Mouse (Mus musculus) midbrain, embryonic 12.5 days (tissue): ENCODE measurements at regions not wholly inside any gene's neighbourhood (a gene's known extent, or its start where the extent isn't known, plus 50 kb on each side); places are given as distances from the start of the nearest gene placed in this dataset.

Experiments used
- ATAC-seq: fragments of 200-750 bp; cut with Nextera tagmentation; 2 replicates; pipeline ENCODE4 v1.8.0; 2017; ENCODE audit warnings: low read depth, moderate TSS enrichment, moderate library complexity; ENCODE audit not compliant: low FRiP score
- H3K27ac ChIP-seq: fragments of 300-500 bp; sonication (generic); replicated peaks from 2 replicates; pipeline ENCODE4 v1.5.1; 2016; ENCODE audit warnings: mild to moderate bottlenecking
- H3K27me3 ChIP-seq: fragments of 300-500 bp; sonication (generic); 2 replicates; pipeline ENCODE4 v1.6.1; 2016; ENCODE audit warnings: mild to moderate bottlenecking
- H3K36me3 ChIP-seq: fragments of 300-500 bp; sonication (generic); 2 replicates; pipeline ENCODE4 v1.6.1; 2016
- H3K4me1 ChIP-seq: fragments of 300-500 bp; sonication (generic); 2 replicates; pipeline ENCODE4 v1.6.1; 2016
- H3K4me2 ChIP-seq: fragments of 300-500 bp; sonication (generic); replicated peaks from 2 replicates; pipeline ENCODE4 v1.6.1; 2016; ENCODE audit warnings: mild to moderate bottlenecking, moderate library complexity
- H3K4me3 ChIP-seq: fragments of 300-500 bp; sonication (generic); 2 replicates; pipeline ENCODE4 v1.5.1; 2016; ENCODE audit warnings: mild to moderate bottlenecking
- H3K9ac ChIP-seq: fragments of 300-500 bp; sonication (generic); replicated peaks from 2 replicates; pipeline ENCODE4 v1.6.1; 2016; ENCODE audit warnings: mild to moderate bottlenecking, moderate library complexity
- H3K9me3 ChIP-seq: fragments of 300-500 bp; sonication (generic); 2 replicates; pipeline ENCODE4 v1.6.1; 2016; ENCODE audit warnings: mild to moderate bottlenecking
- WGBS: fragments of 180-500 bp; shearing (Covaris S2); methylation state at CpG from one replicate; pipeline ENCODE4 v1.1.7; 2016; 5-methylcytosine and 5-hydroxymethylcytosine counted together

- peak overlapping the region; percentile 4; the same call in 1 of the 2 replicates for H3K27ac ChIP-seq
- no peak for ATAC-seq
Observed at GRCm38 (mm10) chr3:38360421-38360921, 124.2 kb downstream of the Ankrd50 start.

DNA sequence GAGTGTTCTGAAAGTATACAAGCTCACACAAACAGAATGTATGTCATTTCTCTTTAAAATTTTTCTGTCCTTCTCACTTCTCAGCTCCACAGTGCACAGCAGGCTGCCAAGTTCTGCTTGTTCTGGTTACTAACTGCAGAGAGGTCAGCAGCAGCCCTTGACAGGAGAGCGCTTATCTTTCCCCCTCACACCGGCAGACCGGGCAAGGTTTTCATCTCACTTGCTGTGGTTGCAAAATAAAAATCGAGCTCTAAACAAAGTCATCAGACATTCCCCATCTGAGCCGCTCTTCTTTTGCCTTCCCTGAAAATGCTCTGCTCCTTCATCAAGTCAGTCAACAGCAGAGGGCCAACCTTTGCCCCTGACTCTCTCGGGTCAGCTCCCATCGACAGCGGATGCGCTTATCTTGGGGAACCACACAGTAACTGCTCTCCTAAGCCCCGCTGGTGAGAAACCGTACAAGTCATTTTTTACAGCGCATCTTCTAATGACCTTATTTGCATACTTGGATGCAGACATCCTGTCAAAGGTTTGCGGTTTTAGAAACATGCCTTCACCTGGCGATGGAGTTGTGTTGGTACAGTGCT is 126.6 kb downstream of the Ankrd50 start:
- H3K9ac ChIP-seq, result no peak overlapping the region
- H3K4me2 ChIP-seq, result no peak overlapping the region
- no peaks in the 10 kb centered on the region for H3K27me3 ChIP-seq
- no peak overlapping the region for H3K4me3 ChIP-seq
- no peaks in the 10 kb centered on the region for H3K36me3 ChIP-seq
- H3K27ac ChIP-seq, result no peak overlapping the region
- 49% methylated on average over 14 of the region's 14 CpGs for WGBS
- ATAC-seq, result no peak
- H3K9me3 ChIP-seq, result no peaks in the 10 kb centered on the region
- peaks cover 10% of the 10 kb centered on the region; the same call in 1 of the 2 replicates for H3K4me1 ChIP-seq

More at GRCm38 (mm10) chr3:38360421-38360921, 124.2 kb downstream of the Ankrd50 start:
- Histone ChIP-seq H3K27me3 (no peaks in the 10 kb centered on the region), H3K4me2 (no peak overlapping the region), H3K9ac (no peak overlapping the region), H3K4me3 (no peak overlapping the region), H3K9me3 (no peaks in the 10 kb centered on the region), H3K36me3 (no peaks in the 10 kb centered on the region), H3K4me1 (peaks cover 10% of the 10 kb centered on the region; the same call in 1 of the 2 replicates)
- WGBS, result 25% methylated on average over 3 of the region's 3 CpGs

- Histone ChIP-seq H3K4me1 (no peaks in the 10 kb centered on the region), H3K9me3 (no peaks in the 10 kb centered on the region), H3K9ac (no peak overlapping the region), H3K27ac (no peak overlapping the region), H3K27me3 (no peaks in the 10 kb centered on the region), H3K4me3 (no peak overlapping the region), H3K4me2 (no peak overlapping the region), H3K36me3 (no peaks in the 10 kb centered on the region)
- WGBS, result 22% methylated on average over 2 of the region's 2 CpGs
- no peak for ATAC-seq
Observed at GRCm38 (mm10) chr3:38344283-38344682, 140.4 kb downstream of the Ankrd50 start.

- H3K27ac ChIP-seq, result no peak overlapping the region
- H3K9me3 ChIP-seq, result no peaks in the 10 kb centered on the region
- no peaks in the 10 kb centered on the region for H3K36me3 ChIP-seq
- no peaks in the 10 kb centered on the region for H3K4me1 ChIP-seq
- no peak overlapping the region for H3K4me3 ChIP-seq
- no peak overlapping the region for H3K9ac ChIP-seq
- ATAC-seq, result no peak
- no peaks in the 10 kb centered on the region for H3K27me3 ChIP-seq
- H3K4me2 ChIP-seq, result no peak overlapping the region
- 86% methylated on average over 1 of the region's 1 CpGs for WGBS
Observed at GRCm38 (mm10) chr3:38341666-38342065, 143.0 kb downstream of the Ankrd50 start.

GRCm38 (mm10) chr3:38333321-38333910 is 151.2 kb downstream of the Ankrd50 start:
- no peak for ATAC-seq
- H3K4me3 ChIP-seq, result no peak overlapping the region
- no peaks in the 10 kb centered on the region for H3K4me1 ChIP-seq
- no peaks in the 10 kb centered on the region for H3K9me3 ChIP-seq
- no peak overlapping the region for H3K4me2 ChIP-seq
- H3K9ac ChIP-seq, result no peak overlapping the region
- WGBS, result 76% methylated on average over 3 of the region's 3 CpGs
- no peaks in the 10 kb centered on the region for H3K27me3 ChIP-seq
- no peak overlapping the region for H3K27ac ChIP-seq
- H3K36me3 ChIP-seq, result no peaks in the 10 kb centered on the region

- H3K4me2 ChIP-seq, result no peak overlapping the region
- H3K27me3 ChIP-seq, result no peaks in the 10 kb centered on the region
- no peak for ATAC-seq
- H3K9me3 ChIP-seq, result no peaks in the 10 kb centered on the region
- H3K9ac ChIP-seq, result no peak overlapping the region
- no peak overlapping the region for H3K4me3 ChIP-seq
- no peaks in the 10 kb centered on the region for H3K36me3 ChIP-seq
- no peaks in the 10 kb centered on the region for H3K4me1 ChIP-seq
- H3K27ac ChIP-seq, result no peak overlapping the region
Observed at GRCm38 (mm10) chr3:38331169-38331568, 153.5 kb downstream of the Ankrd50 start.

DNA sequence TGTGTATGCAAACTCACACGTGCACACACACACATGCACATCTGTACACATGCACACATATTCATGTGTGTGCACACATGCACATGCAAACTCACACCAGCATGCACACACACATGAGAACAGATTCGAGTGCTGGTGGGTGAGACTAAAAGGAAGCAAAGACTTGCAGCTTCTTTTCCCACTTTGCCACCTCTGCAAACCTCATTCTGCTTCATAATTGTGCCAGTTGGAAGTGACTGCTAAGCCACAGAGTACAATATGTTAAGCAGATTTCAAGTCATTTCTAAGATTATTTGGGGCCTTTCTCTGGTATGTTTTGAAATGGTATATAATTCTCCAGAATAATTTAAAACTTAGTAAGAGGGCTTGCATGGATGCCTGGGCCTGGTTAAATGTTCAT is 157.4 kb downstream of the Ankrd50 start:
- WGBS, result 87% methylated on average over 2 of the region's 2 CpGs
- Histone ChIP-seq H3K36me3 (no peaks in the 10 kb centered on the region), H3K9me3 (no peaks in the 10 kb centered on the region), H3K4me2 (no peak overlapping the region), H3K27ac (no peak overlapping the region), H3K4me3 (no peak overlapping the region), H3K27me3 (no peaks in the 10 kb centered on the region), H3K4me1 (peaks cover 7% of the 10 kb centered on the region; the same call in 1 of the 2 replicates), H3K9ac (no peak overlapping the region)
- ATAC-seq, result no peak

- Histone ChIP-seq H3K27ac (no peak overlapping the region), H3K9ac (no peak overlapping the region), H3K27me3 (no peaks in the 10 kb centered on the region), H3K4me3 (no peak overlapping the region), H3K36me3 (no peaks in the 10 kb centered on the region), H3K4me2 (no peak overlapping the region), H3K4me1 (peaks cover 7% of the 10 kb centered on the region; the same call in 1 of the 2 replicates), H3K9me3 (no peaks in the 10 kb centered on the region)
- ATAC-seq, result no peak
Observed at GRCm38 (mm10) chr3:38326211-38326610, 158.4 kb downstream of the Ankrd50 start.

GRCm38 (mm10) chr3:38324663-38325062 is 160.0 kb downstream of the Ankrd50 start:
- ATAC-seq, result no peak
- Histone ChIP-seq H3K9ac (no peak overlapping the region), H3K4me3 (no peak overlapping the region), H3K27ac (no peak overlapping the region), H3K9me3 (no peaks in the 10 kb centered on the region), H3K27me3 (no peaks in the 10 kb centered on the region), H3K4me1 (peaks cover 7% of the 10 kb centered on the region; the same call in 1 of the 2 replicates), H3K36me3 (no peaks in the 10 kb centered on the region), H3K4me2 (no peak overlapping the region)
- WGBS, result 53% methylated on average over 2 of the region's 2 CpGs

- Histone ChIP-seq H3K27ac (no peak overlapping the region), H3K36me3 (no peaks in the 10 kb centered on the region), H3K9me3 (no peaks in the 10 kb centered on the region), H3K9ac (no peak overlapping the region), H3K4me1 (peaks cover 7% of the 10 kb centered on the region; the same call in 1 of the 2 replicates), H3K27me3 (no peaks in the 10 kb centered on the region), H3K4me2 (no peak overlapping the region), H3K4me3 (no peak overlapping the region)
- ATAC-seq, result peak; percentile 44; the same call in 1 of the 2 replicates
- 43% methylated on average over 8 of the region's 8 CpGs for WGBS
Observed at GRCm38 (mm10) chr3:38322426-38322825, 162.2 kb downstream of the Ankrd50 start.

DNA sequence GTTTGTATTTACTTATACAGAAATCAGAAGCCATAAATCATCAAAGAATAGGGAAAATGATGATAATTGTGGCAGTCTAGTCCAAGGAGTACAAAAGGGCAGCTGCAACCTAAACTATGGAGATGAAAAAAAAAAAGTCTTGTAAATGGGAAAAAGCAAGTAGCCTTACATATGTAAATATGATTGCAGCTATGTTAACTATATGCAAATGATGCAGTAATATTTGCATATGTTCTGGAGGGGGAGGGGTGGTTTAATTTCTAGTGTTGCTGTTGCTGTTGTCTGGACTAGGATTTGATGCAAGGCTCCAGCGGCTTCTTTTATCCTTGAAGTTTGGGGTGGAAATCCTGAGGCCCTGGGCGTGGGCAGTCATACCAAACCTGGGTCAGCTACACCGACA is 163.0 kb downstream of the Ankrd50 start:
- ATAC-seq, result no peak; the same call in 1 of the 2 replicates

DNA sequence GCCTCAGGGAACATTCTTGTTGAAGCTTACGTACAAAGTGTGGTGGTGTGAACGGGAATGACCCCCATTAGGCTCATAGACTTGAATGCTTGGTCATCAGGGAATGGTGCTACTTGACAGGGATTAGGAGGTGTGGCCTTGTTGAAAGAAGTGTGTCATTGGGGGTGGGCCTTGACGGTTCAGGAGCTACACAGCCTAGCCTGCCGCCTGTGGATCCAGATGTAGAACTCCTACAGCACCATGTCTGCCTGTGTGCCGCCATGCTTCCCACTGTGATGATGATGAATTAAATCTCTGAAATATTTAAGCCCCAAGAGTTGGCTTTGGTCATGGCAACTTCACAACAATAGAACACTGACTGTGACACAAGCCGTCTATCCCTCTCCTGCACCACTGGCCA is 163.6 kb downstream of the Ankrd50 start:
- Histone ChIP-seq H3K27ac (no peak overlapping the region), H3K4me2 (no peak overlapping the region), H3K27me3 (no peaks in the 10 kb centered on the region), H3K4me3 (no peak overlapping the region), H3K36me3 (no peaks in the 10 kb centered on the region), H3K9me3 (no peaks in the 10 kb centered on the region), H3K4me1 (peaks cover 7% of the 10 kb centered on the region; the same call in 1 of the 2 replicates), H3K9ac (no peak overlapping the region)
- 86% methylated on average over 6 of the region's 6 CpGs for WGBS
- no peak for ATAC-seq

More for the DNA sequence above, 163.0 kb downstream of the Ankrd50 start:
- no peak overlapping the region for H3K27ac ChIP-seq
- H3K4me1 ChIP-seq, result peaks cover 7% of the 10 kb centered on the region; the same call in 1 of the 2 replicates
- no peak overlapping the region for H3K9ac ChIP-seq
- H3K4me3 ChIP-seq, result no peak overlapping the region
- no peaks in the 10 kb centered on the region for H3K27me3 ChIP-seq
- WGBS, result 73% methylated on average over 3 of the region's 3 CpGs
- no peaks in the 10 kb centered on the region for H3K9me3 ChIP-seq
- H3K4me2 ChIP-seq, result no peak overlapping the region
- no peaks in the 10 kb centered on the region for H3K36me3 ChIP-seq
